Mouse (Mus musculus): ENCODE data around the gene Son. TPM values are rescaled to one million over a fixed set of nuclear protein-coding genes. Genes with fewer than 3 reads are reported as not detected.

The Son gene
- total and polyA plus RNA-seq, 2 experiments: 59.5 to 106 TPM

DNA sequence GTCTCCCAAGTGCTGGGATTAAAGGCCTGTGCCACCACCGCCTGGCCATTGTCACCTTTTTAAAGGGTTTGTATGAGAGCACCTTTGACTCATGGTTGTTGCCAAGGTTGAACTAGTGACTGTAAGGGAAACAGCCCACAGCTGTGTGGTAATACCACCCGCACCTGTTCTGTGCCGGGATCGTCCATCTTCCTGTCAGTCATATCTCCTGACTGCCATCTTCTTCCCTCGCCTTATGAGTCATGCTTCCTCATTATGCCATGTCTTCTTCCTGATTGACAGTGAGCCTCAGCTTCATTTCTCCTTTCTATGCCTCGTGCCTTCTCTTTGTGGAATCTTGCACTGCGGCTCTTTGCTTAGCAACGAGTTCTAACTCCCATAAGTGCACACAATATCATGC is 40.3 kb upstream of the Son start:
- H3K4me3 ChIP-seq (ENCODE audit: insufficient read depth, low read depth, low read length): no peak overlapping the region
- no peak overlapping the region for H3K27ac ChIP-seq (replicated peaks; ENCODE audit: insufficient read depth, low read depth, low read length)
- TF ChIP-seq CTCF (IDR thresholded peaks at IDR 0.05; ENCODE audit: low read depth, low read length): no peak
- no peak for TF ChIP-seq POLR2A (IDR thresholded peaks at IDR 0.05; ENCODE audit: extremely low read depth, insufficient read depth, low read length)
- WGBS: 81% methylated on average over 8 of the region's 8 CpGs
- H3K36me3 ChIP-seq (ENCODE audit: control insufficient read depth, insufficient read depth, low read length): no peaks in the 10 kb centered on the region
- peak; percentile 23 for DNase-seq (ENCODE audit: extremely low read depth, low read depth, low spot score)
- H3K27me3 ChIP-seq (ENCODE audit: control insufficient read depth, insufficient read depth, low read length): no peaks in the 10 kb centered on the region; the same call in 1 of the 2 replicates
- no peaks in the 10 kb centered on the region for H3K79me2 ChIP-seq (ENCODE audit: control insufficient read depth, insufficient read depth, low read length)
- H3K4me1 ChIP-seq (ENCODE audit: control insufficient read depth, insufficient read depth, low read length): no peaks in the 10 kb centered on the region
- H3K9ac ChIP-seq (ENCODE audit: low read depth, low read length): no peak overlapping the region

DNA sequence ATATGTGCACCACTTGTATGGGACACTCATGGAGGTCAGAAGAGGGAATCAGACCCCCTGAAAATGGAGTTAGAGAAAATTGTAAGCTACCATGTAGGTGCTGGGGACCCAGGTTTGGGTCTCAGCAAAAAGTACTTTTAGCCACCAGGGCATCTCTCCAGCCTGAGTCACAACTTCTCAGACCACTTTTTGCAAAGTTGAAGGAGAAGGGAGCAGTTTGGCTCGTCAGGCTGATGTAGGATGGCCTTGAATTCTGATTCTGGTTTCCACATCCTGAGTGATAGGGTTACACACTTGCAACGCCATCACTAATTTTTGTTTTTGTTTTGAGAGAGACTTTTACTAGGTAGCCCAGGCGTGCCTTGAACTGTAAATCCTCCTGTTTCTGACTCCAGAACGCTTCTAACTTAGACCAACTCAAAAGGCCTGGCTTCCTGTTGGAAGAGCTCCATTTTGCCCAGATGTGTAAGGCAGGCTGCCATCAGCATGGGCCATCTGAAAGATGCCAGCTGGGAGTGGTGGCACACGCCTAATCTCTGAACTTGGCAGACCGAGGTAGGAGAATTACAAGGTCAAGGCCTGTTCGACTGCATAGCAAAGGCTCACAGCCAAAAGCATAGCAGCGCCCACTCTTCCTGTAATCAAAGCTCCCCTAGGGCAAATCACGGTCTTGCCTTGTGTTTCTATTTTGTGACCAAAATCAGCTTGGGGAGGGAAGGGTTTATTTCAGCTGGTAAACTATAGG is 37.6 kb upstream of the Son start:
- Histone ChIP-seq H3K4me3 (ENCODE audit: insufficient read depth, low read depth, low read length) (no peak overlapping the region), H3K4me1 (ENCODE audit: control insufficient read depth, insufficient read depth, low read length) (no peaks in the 10 kb centered on the region), H3K79me2 (ENCODE audit: control insufficient read depth, insufficient read depth, low read length) (no peaks in the 10 kb centered on the region), H3K27me3 (ENCODE audit: control insufficient read depth, insufficient read depth, low read length) (no peaks in the 10 kb centered on the region), H3K9ac (ENCODE audit: low read depth, low read length) (no peak overlapping the region), H3K36me3 (ENCODE audit: control insufficient read depth, insufficient read depth, low read length) (no peaks in the 10 kb centered on the region), H3K27ac (replicated peaks; ENCODE audit: insufficient read depth, low read depth, low read length) (no peak overlapping the region)
- WGBS: 47% methylated on average over 9 of the region's 9 CpGs
- peak; percentile 21 for DNase-seq (ENCODE audit: extremely low read depth, low read depth, low spot score)
- TF ChIP-seq CTCF (IDR thresholded peaks at IDR 0.05; ENCODE audit: low read depth, low read length) (no peak), POLR2A (IDR thresholded peaks at IDR 0.05; ENCODE audit: extremely low read depth, insufficient read depth, low read length) (no peak)

DNA sequence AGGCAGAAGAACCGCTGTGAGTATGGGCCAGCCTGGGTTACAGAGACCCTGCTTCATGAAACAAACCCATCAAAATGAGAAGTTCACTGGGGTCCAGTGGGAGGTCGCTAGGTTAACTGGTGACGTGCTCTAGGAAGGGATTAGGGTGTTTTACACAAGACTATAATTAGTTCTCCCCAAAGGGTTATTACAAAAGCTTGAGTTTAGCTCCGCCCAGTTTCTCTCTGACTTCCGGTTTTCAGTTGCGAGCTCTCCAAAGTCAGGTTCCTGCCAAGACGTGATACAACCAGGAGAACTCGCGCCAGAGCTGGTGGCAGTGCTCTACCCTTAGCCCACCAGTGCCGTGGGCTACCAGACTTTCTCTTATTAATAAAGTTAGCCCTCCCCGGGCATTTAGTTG is 36.1 kb upstream of the Son start:
- peak; percentile 25 for DNase-seq (ENCODE audit: extremely low read depth, low read depth, low spot score)
- no peaks in the 10 kb centered on the region for H3K36me3 ChIP-seq (ENCODE audit: control insufficient read depth, insufficient read depth, low read length)
- no peak overlapping the region for H3K9ac ChIP-seq (ENCODE audit: low read depth, low read length)
- H3K79me2 ChIP-seq (ENCODE audit: control insufficient read depth, insufficient read depth, low read length): no peaks in the 10 kb centered on the region
- no peak overlapping the region for H3K27ac ChIP-seq (replicated peaks; ENCODE audit: insufficient read depth, low read depth, low read length)
- no peaks in the 10 kb centered on the region for H3K27me3 ChIP-seq (ENCODE audit: control insufficient read depth, insufficient read depth, low read length)
- TF ChIP-seq CTCF (IDR thresholded peaks at IDR 0.05; ENCODE audit: low read depth, low read length) (no peak), POLR2A (IDR thresholded peaks at IDR 0.05; ENCODE audit: extremely low read depth, insufficient read depth, low read length) (no peak)
- WGBS: 62% methylated on average over 11 of the region's 11 CpGs
- H3K4me1 ChIP-seq (ENCODE audit: control insufficient read depth, insufficient read depth, low read length): no peaks in the 10 kb centered on the region
- no peak overlapping the region for H3K4me3 ChIP-seq (ENCODE audit: insufficient read depth, low read depth, low read length)

DNA sequence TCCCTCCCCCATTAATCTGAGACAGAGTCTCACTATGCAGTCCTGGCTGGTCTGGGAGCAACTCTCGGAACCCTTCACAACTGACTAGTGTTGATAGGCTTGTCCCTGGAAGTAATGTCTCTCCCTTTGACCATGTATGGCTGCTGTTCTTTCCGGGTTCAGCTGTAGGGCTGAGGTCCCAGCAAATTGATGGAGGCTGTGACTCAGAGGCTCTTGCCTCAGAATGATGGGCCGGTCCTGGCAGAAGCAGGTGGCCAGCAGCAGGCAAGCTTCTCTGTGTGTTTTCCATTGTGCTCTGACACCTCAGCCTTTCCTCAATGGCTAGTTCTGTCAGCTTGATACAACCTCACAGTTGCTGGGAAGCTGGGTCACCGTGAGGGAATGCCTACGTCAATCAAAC is 34.8 kb upstream of the Son start:
- H3K4me3 ChIP-seq (ENCODE audit: insufficient read depth, low read depth, low read length): no peak overlapping the region
- TF ChIP-seq CTCF (IDR thresholded peaks at IDR 0.05; ENCODE audit: low read depth, low read length) (no peak), POLR2A (IDR thresholded peaks at IDR 0.05; ENCODE audit: extremely low read depth, insufficient read depth, low read length) (no peak)
- H3K27ac ChIP-seq (replicated peaks; ENCODE audit: insufficient read depth, low read depth, low read length): no peak overlapping the region
- no peak overlapping the region for H3K9ac ChIP-seq (ENCODE audit: low read depth, low read length)
- no peaks in the 10 kb centered on the region for H3K4me1 ChIP-seq (ENCODE audit: control insufficient read depth, insufficient read depth, low read length)
- 91% methylated on average over 5 of the region's 5 CpGs for WGBS
- no peaks in the 10 kb centered on the region for H3K36me3 ChIP-seq (ENCODE audit: control insufficient read depth, insufficient read depth, low read length)
- no peak for DNase-seq (ENCODE audit: extremely low read depth, low read depth, low spot score)
- no peaks in the 10 kb centered on the region for H3K79me2 ChIP-seq (ENCODE audit: control insufficient read depth, insufficient read depth, low read length)
- H3K27me3 ChIP-seq (ENCODE audit: control insufficient read depth, insufficient read depth, low read length): no peaks in the 10 kb centered on the region

DNA sequence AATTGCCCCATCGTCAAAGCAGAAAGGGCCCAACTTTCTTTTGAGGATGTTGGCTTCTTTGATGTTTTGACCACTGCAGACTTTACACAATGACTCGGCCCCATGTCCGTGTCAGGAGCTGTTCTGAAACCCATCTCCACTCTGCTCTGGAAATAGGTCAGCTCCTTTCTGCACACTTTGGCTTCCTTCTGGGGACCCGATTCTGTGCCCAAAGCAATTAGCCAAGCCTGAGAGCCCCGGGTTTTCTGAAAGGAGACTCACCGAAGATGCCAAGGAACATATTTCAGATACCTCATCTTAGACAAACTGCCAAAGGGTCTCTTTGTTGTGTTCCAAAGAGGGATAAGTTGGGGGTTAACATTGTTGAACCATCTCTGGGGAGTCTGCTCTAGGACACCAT is 32.8 kb upstream of the Son start:
- Histone ChIP-seq H3K27ac (replicated peaks; ENCODE audit: insufficient read depth, low read depth, low read length) (no peak overlapping the region), H3K4me1 (ENCODE audit: control insufficient read depth, insufficient read depth, low read length) (peaks cover 4% of the 10 kb centered on the region; the same call in 1 of the 2 replicates), H3K27me3 (ENCODE audit: control insufficient read depth, insufficient read depth, low read length) (no peaks in the 10 kb centered on the region), H3K9ac (ENCODE audit: low read depth, low read length) (no peak overlapping the region), H3K36me3 (ENCODE audit: control insufficient read depth, insufficient read depth, low read length) (no peaks in the 10 kb centered on the region), H3K79me2 (ENCODE audit: control insufficient read depth, insufficient read depth, low read length) (peaks cover 3% of the 10 kb centered on the region; the same call in 1 of the 2 replicates), H3K4me3 (ENCODE audit: insufficient read depth, low read depth, low read length) (no peak overlapping the region)
- TF ChIP-seq POLR2A (IDR thresholded peaks at IDR 0.05; ENCODE audit: extremely low read depth, insufficient read depth, low read length): no peak
- TF ChIP-seq CTCF (IDR thresholded peaks at IDR 0.05; ENCODE audit: low read depth, low read length): no peak
- no peak for DNase-seq (ENCODE audit: extremely low read depth, low read depth, low spot score)
- 89% methylated on average over 6 of the region's 6 CpGs for WGBS

Data from liver, adult 2 months (tissue).